Mouse (Mus musculus) CH12.LX (cell line): Measurements from ENCODE around the gene Bhlha15. TPM values are rescaled to one million over a fixed set of nuclear protein-coding genes. Genes with fewer than 3 reads are reported as not detected.

Experiments used
- DNase-seq: peaks from one replicate; pipeline ENCODE4 v3.0.0-alpha.2; 2013; ENCODE audit errors: extremely low read depth
- H3K27ac ChIP-seq: 2 replicates; pipeline ENCODE4 v1.5.1; 2012; ENCODE audit warnings: low read depth, mild to moderate bottlenecking, control low read depth, moderate library complexity; ENCODE audit not compliant: insufficient read depth
- H3K27me3 ChIP-seq: replicated peaks from 2 replicates; pipeline ENCODE3; 2012; ENCODE audit warnings: inconsistent platforms
- H3K36me3 ChIP-seq, 2 experiments: replicated peaks in 1 of 2; 2 replicates each; pipeline versions ENCODE3 to v1.6.1; 2012; ENCODE audit warnings: inconsistent platforms in 1 of 2, low read length in 1 of 2, mild to moderate bottlenecking in 1 of 2, mixed read lengths in 1 of 2, moderate library complexity in 1 of 2; ENCODE audit not compliant: control insufficient read depth in 1 of 2, insufficient read depth in 1 of 2
- H3K4me1 ChIP-seq, 2 experiments: 2 replicates each; pipeline ENCODE4 v1.6.1; 2012; ENCODE audit warnings: inconsistent platforms in 1 of 2, moderate library complexity in 1 of 2; ENCODE audit not compliant: insufficient read depth in 2 of 2, control insufficient read depth in 1 of 2
- H3K4me2 ChIP-seq: 2 replicates; pipeline ENCODE4 v1.6.1; 2012; ENCODE audit warnings: low read depth, mild to moderate bottlenecking, control low read depth; ENCODE audit not compliant: poor library complexity, insufficient read depth, severe bottlenecking
- H3K4me3 ChIP-seq, 3 experiments: fragments of 150-350 bp in 1 of 3; sonication (generic) in 1 of 3; replicated peaks in 1 of 3; 2 replicates each; pipeline versions ENCODE3 to v1.5.1; 2011 to 2012; ENCODE audit warnings: low read depth in 2 of 3, low read length in 2 of 3, mild to moderate bottlenecking in 2 of 3, moderate library complexity in 2 of 3, control low read depth in 1 of 3, improper control_type of control experiment in 1 of 3, inconsistent platforms in 1 of 3, mixed read lengths in 1 of 3; ENCODE audit not compliant: poor library complexity in 1 of 3
- H3K79me2 ChIP-seq: replicated peaks from 2 replicates; pipeline ENCODE4 v1.6.1; 2012; ENCODE audit warnings: mild to moderate bottlenecking, moderate library complexity; ENCODE audit not compliant: control insufficient read depth, poor library complexity, insufficient read depth, severe bottlenecking; ENCODE audit errors: extremely low read depth
- H3K9ac ChIP-seq: 2 replicates; pipeline ENCODE4 v1.6.1; 2012; ENCODE audit warnings: low read depth, mild to moderate bottlenecking, control low read depth, moderate library complexity; ENCODE audit not compliant: insufficient read depth
- H3K9me3 ChIP-seq: replicated peaks from 2 replicates; pipeline ENCODE3; 2012; ENCODE audit warnings: low read length, inconsistent platforms, mixed read lengths
- BHLHE40 ChIP-seq: IDR thresholded peaks from 2 replicates; pipeline ENCODE4 v1.6.1; 2011; ENCODE audit warnings: mild to moderate bottlenecking, low read depth, low read length, improper control_type of control experiment
- CHD1 ChIP-seq: IDR thresholded peaks from 2 replicates; pipeline ENCODE4 v1.6.1; 2012; ENCODE audit warnings: low read depth, low read length, improper control_type of control experiment, inconsistent platforms
- CTCF ChIP-seq, 2 experiments: IDR thresholded peaks in 1 of 2; conservative IDR thresholded peaks in 1 of 2; 2 replicates each; pipeline ENCODE4 v1.5.1; 2011 to 2012; ENCODE audit warnings: low read depth in 2 of 2, low read length in 2 of 2, improper control_type of control experiment in 1 of 2, inconsistent platforms in 1 of 2, mild to moderate bottlenecking in 1 of 2, moderate library complexity in 1 of 2
- ELF1 ChIP-seq: IDR thresholded peaks from 2 replicates; pipeline ENCODE4 v1.6.1; 2014; ENCODE audit warnings: low read depth, mild to moderate bottlenecking, inconsistent platforms, low read length, improper control_type of control experiment
- ETS1 ChIP-seq: conservative IDR thresholded peaks from 2 replicates; pipeline ENCODE4 v1.6.1; 2012; ENCODE audit warnings: low read depth, mild to moderate bottlenecking, inconsistent platforms, low read length, improper control_type of control experiment, moderate library complexity
- IRF4 ChIP-seq: IDR thresholded peaks from 2 replicates; pipeline ENCODE4 v1.6.1; 2014; ENCODE audit warnings: low read depth, mild to moderate bottlenecking, inconsistent platforms, low read length, improper control_type of control experiment
- JUN ChIP-seq: IDR thresholded peaks from 2 replicates; pipeline ENCODE4 v1.6.1; 2011; ENCODE audit warnings: low read depth, mild to moderate bottlenecking, low read length, improper control_type of control experiment, moderate library complexity; ENCODE audit not compliant: insufficient read depth
- JUND ChIP-seq: conservative IDR thresholded peaks from 2 replicates; pipeline ENCODE4 v1.6.1; 2011; ENCODE audit warnings: low read depth, low read length, improper control_type of control experiment
- MEF2A ChIP-seq: IDR thresholded peaks from 2 replicates; pipeline ENCODE4 v1.6.1; 2014; ENCODE audit warnings: low read depth, mild to moderate bottlenecking, inconsistent platforms, low read length, improper control_type of control experiment, borderline replicate concordance
- NRF1 ChIP-seq: IDR thresholded peaks from 2 replicates; pipeline ENCODE4 v1.6.1; 2014; ENCODE audit warnings: low read depth, mild to moderate bottlenecking, inconsistent platforms, low read length, improper control_type of control experiment, moderate library complexity
- RCOR1 ChIP-seq: conservative IDR thresholded peaks from 2 replicates; pipeline ENCODE4 v1.6.1; 2012; ENCODE audit warnings: low read depth, mild to moderate bottlenecking, inconsistent platforms, low read length, improper control_type of control experiment
- USF1 ChIP-seq: IDR thresholded peaks from 2 replicates; pipeline ENCODE4 v1.6.1; 2014; ENCODE audit warnings: low read depth, mild to moderate bottlenecking, inconsistent platforms, low read length, improper control_type of control experiment
- USF2 ChIP-seq: conservative IDR thresholded peaks from 2 replicates; pipeline ENCODE4 v1.6.1; 2011; ENCODE audit warnings: low read depth, low read length, improper control_type of control experiment
- ZC3H11A ChIP-seq: IDR thresholded peaks from 2 replicates; pipeline ENCODE4 v1.6.1; 2012; ENCODE audit warnings: low read depth, mild to moderate bottlenecking, inconsistent platforms, low read length, improper control_type of control experiment
- ZNF384 ChIP-seq: IDR thresholded peaks from 2 replicates; pipeline ENCODE4 v1.6.1; 2012; ENCODE audit warnings: low read depth, low read length, improper control_type of control experiment, inconsistent platforms
- dilution Hi-C: fragments of 300-500 bp; cut with MboI; formaldehyde crosslinking; loops from 2 replicates; pipeline ENCODE4 v1.14.3; 2020; ENCODE audit warnings: low sequenced_read_pairs; ENCODE audit not compliant: extremely low pct_unique_long_range_greater_than_20kb, extremely low pct_ligation_motif_present
- in situ Hi-C: fragments of 300-500 bp; cut with MboI; formaldehyde crosslinking; loops from 3 replicates; pipeline ENCODE4 v1.14.3; 2019; ENCODE audit warnings: low sequenced_read_pairs, low pct_ligation_motif_present, low pct_unique_long_range_greater_than_20kb, mixed read lengths
- polyA plus RNA-seq: library from polyadenylated mRNA; unstranded; fragments of >175 nt; gene quantifications from 2 replicates; pipeline ENCODE4 v1.2.1, GENCODE M21; 2012; ENCODE audit warnings: low read depth; ENCODE audit not compliant: insufficient read length
- total RNA-seq, 2 experiments: library from RNA; depleted of rRNA; stranded (reverse); fragments of 300-350 nt in 1 of 2; fragments of >200 nt in 1 of 2; gene quantifications; 2 replicates each; pipeline ENCODE4 v1.2.3; 2012 to 2014

Bhlha15 gene
- total and polyA plus RNA-seq, 3 experiments, result 0.90 to 6.1 (median 4.0) TPM

GRCm38 (mm10) chr5:144218061-144218460 lies 28.0 kb downstream of the Bhlha15 start:
- in situ Hi-C loops, result loop anchor here (25.0 kb wide), 1 partner anchor 519 kb away; no protein-coding TSS in a partner anchor
- DNase-seq, result no peak
- no peak overlapping the region for H3K4me2 ChIP-seq
- TF ChIP-seq ZNF384 (no peak), USF2 (no peak), JUND (no peak), MEF2A (no peak)
- no peak overlapping the region for H3K9ac ChIP-seq
- no peaks in the 10 kb centered on the region for H3K9me3 ChIP-seq
- no peak overlapping the region for H3K4me3 ChIP-seq
- H3K27ac ChIP-seq, result no peak overlapping the region
- peaks cover 13 to 47% of the 10 kb centered on the region in 2 experiments for H3K4me1 ChIP-seq
- no peaks in the 10 kb centered on the region for H3K27me3 ChIP-seq
- dilution Hi-C loops, result no loop called here
- no peaks in the 10 kb centered on the region for H3K79me2 ChIP-seq
- H3K36me3 ChIP-seq, result peaks cover 0 to 43% of the 10 kb centered on the region in 2 experiments

DNA sequence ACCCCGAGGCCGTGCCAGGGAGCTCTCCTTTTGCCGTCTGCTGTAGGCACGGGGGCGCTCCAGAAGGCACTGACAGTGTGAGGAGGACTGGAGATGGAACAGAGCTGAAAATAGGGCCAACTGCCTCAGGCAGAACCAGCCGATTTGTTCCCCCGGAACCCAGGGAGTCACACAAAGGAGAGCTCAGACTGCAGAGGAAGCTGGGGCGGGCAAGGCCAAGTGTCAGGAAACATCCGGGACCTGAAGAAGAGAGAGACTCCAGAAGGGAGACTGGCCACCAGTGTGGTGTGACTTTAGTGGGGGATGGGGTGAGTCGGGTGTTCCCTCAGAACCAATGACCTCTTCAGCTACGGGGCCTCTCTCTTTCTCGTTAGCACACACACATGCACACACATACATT lies 29.2 kb downstream of the Bhlha15 start:
- Histone ChIP-seq H3K79me2 (no peaks in the 10 kb centered on the region), H3K9me3 (no peaks in the 10 kb centered on the region), H3K27ac (no peak overlapping the region), H3K4me1 (peaks cover 13 to 42% of the 10 kb centered on the region in 2 experiments), H3K9ac (no peak overlapping the region), H3K36me3 (peaks cover 0 to 31% of the 10 kb centered on the region in 2 experiments), H3K4me3 (no peak overlapping the region), H3K4me2 (no peak overlapping the region), H3K27me3 (no peaks in the 10 kb centered on the region)
- dilution Hi-C loops (no loop called here), in situ Hi-C loops (loop anchor here (25.0 kb wide), 1 partner anchor 518 kb away; no protein-coding TSS in a partner anchor)
- no peak for TF ChIP-seq CHD1
- TF ChIP-seq ELF1, result no peak
- no peak for TF ChIP-seq NRF1
- TF ChIP-seq ZC3H11A, result no peak
- TF ChIP-seq ZNF384, result no peak
- TF ChIP-seq BHLHE40, result no peak
- no peak for TF ChIP-seq RCOR1
- no peak for TF ChIP-seq JUN
- no peak for TF ChIP-seq IRF4
- TF ChIP-seq ETS1, result no peak
- TF ChIP-seq CTCF (conservative IDR thresholded peaks at IDR 0.05 in 1 of 2, IDR thresholded peaks at IDR 0.05 in 1 of 2; ENCODE audit: low read depth in 2 of 2, low read length in 2 of 2), result no peak
- no peak for TF ChIP-seq USF1
- DNase-seq, result no peak
